Mouse (Mus musculus) forebrain, embryonic 12.5 days (tissue): Measurements from ENCODE around the gene Slc38a10. TPM values are rescaled to one million over a fixed set of nuclear protein-coding genes. Genes with fewer than 3 reads are reported as not detected.
A peak's percentile ranks its signal among the peaks of the same experiment; 100 is the strongest.

Experiments used
- ATAC-seq: fragments of 200-750 bp; cut with Nextera tagmentation; 2 replicates; pipeline ENCODE4 v1.8.0; 2017; ENCODE audit warnings: moderate TSS enrichment; ENCODE audit not compliant: low FRiP score
- H3K27ac ChIP-seq: fragments of 300-500 bp; sonication (generic); 2 replicates; pipeline ENCODE4 v1.5.1; 2016; ENCODE audit warnings: mild to moderate bottlenecking
- H3K27me3 ChIP-seq: fragments of 300-500 bp; sonication (generic); 2 replicates; pipeline ENCODE4 v1.6.1; 2016; ENCODE audit warnings: mild to moderate bottlenecking
- H3K36me3 ChIP-seq: fragments of 300-500 bp; sonication (generic); replicated peaks from 2 replicates; pipeline ENCODE4 v1.6.1; 2016; ENCODE audit warnings: mild to moderate bottlenecking
- H3K4me1 ChIP-seq: fragments of 300-500 bp; sonication (generic); 2 replicates; pipeline ENCODE4 v1.6.1; 2016
- H3K4me2 ChIP-seq: fragments of 300-500 bp; sonication (generic); 2 replicates; pipeline ENCODE4 v1.6.1; 2016; ENCODE audit warnings: mild to moderate bottlenecking, moderate library complexity
- H3K4me3 ChIP-seq: fragments of 300-500 bp; sonication (generic); replicated peaks from 2 replicates; pipeline ENCODE4 v1.5.1; 2016; ENCODE audit warnings: mild to moderate bottlenecking
- H3K9ac ChIP-seq: fragments of 300-500 bp; sonication (generic); 2 replicates; pipeline ENCODE4 v1.6.1; 2016; ENCODE audit warnings: mild to moderate bottlenecking
- H3K9me3 ChIP-seq: fragments of 300-500 bp; sonication (generic); 2 replicates; pipeline ENCODE4 v1.6.1; 2016
- WGBS: fragments of 180-500 bp; shearing (Covaris S2); methylation state at CpG from one replicate; pipeline ENCODE4 v1.1.7; 2016; 5-methylcytosine and 5-hydroxymethylcytosine counted together
- polyA plus RNA-seq: library from polyadenylated mRNA; unstranded; fragments of >200 nt; fragmentation: Nextera tagmentation; extraction: Ambion mirVana; gene quantifications from 2 replicates; pipeline ENCODE4 v1.2.1, GENCODE M21; 2016

Slc38a10 gene
- polyA plus RNA-seq, 1 experiment from 2014 or later, result 88.6 TPM

DNA sequence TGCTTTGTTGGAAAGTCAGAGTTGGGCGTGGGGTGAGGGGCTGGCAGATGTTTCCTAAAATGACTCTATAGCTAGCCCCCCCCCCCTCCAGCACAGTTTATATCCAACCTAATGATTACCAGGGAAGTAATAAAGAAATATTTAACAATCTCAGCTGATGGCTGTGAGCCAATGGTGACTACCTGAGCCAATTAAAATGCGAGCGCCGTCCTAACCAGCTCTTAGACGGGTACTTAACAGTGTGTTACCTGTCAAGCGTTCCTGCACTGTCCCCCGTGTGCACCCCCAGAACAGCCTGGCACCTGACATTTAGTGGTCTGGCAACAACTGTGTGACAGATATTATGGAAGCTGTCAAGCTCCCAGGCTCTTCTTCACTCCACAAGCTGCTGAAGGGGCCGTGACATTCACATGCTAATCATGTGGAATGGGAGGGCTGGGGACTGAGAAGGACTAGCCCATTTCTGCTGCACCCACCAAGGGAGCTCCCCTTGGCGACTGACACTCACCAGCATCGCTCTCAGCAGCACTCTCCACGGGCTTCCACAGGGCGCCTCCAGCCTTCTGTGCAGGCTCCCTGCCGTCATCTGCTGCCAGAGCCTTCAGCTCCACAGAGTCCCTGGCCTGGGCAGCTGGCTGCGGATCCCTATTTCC is 41.5 kb downstream of the Slc38a10 start:
- Histone ChIP-seq H3K9me3 (no peaks in the 10 kb centered on the region), H3K27ac (no peak overlapping the region), H3K9ac (no peak overlapping the region), H3K27me3 (no peaks in the 10 kb centered on the region), H3K4me2 (no peak overlapping the region), H3K36me3 (peaks cover 68% of the 10 kb centered on the region), H3K4me3 (no peak overlapping the region), H3K4me1 (no peaks in the 10 kb centered on the region)
- ATAC-seq, result no peak
- 67% methylated on average over 14 of the region's 14 CpGs for WGBS

DNA sequence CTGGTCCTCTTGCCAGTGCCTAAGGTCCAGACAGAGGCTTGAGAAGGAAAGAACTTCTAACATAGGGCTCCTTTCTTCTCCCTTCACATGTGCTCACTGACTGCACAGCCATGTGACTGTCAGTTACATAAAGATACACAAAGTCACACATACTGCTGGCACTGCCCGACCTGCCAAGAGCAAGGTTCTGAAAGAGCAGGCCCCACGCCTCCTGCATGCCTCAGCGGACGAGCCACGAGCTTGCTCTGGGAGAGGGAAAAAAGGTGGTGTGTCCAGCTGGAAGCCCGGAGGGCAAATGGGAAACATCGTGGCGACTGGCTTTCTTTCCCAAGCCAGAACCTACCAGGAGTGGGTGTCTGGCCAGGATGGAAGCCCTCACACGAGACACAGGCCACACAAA is 43.4 kb downstream of the Slc38a10 start:
- Histone ChIP-seq H3K36me3 (peaks cover 68% of the 10 kb centered on the region), H3K4me3 (no peak overlapping the region), H3K9ac (no peak overlapping the region), H3K27me3 (no peaks in the 10 kb centered on the region), H3K9me3 (no peaks in the 10 kb centered on the region), H3K27ac (no peak overlapping the region), H3K4me2 (no peak overlapping the region), H3K4me1 (no peaks in the 10 kb centered on the region)
- no peak for ATAC-seq
- WGBS, result 87% methylated on average over 9 of the region's 9 CpGs

DNA sequence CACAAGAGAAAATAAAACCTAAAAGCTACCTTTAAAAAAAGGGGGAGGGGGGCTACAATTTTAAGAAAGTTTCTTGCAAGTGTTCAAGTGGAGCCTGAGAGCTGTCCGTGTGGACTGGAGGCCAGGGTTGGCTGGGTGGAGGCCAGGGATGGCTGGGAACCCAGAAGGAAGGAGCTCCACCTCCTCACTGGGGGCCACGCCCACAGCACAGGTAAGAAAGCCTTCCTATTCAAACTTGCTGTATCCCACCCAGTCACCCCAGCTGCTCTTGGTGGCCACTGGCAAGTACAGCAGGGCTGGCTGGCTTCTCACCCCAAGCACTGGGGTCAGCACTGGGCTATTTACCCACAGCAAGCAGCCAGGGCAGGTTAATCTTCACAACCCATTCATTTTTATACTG is 44.1 kb downstream of the Slc38a10 start:
- no peak overlapping the region for H3K9ac ChIP-seq
- H3K4me3 ChIP-seq, result no peak overlapping the region
- no peaks in the 10 kb centered on the region for H3K9me3 ChIP-seq
- no peaks in the 10 kb centered on the region for H3K27me3 ChIP-seq
- H3K4me2 ChIP-seq, result no peak overlapping the region
- H3K4me1 ChIP-seq, result no peaks in the 10 kb centered on the region
- no peak for ATAC-seq
- H3K36me3 ChIP-seq, result peaks cover 64% of the 10 kb centered on the region
- 83% methylated on average over 2 of the region's 2 CpGs for WGBS
- no peak overlapping the region for H3K27ac ChIP-seq

DNA sequence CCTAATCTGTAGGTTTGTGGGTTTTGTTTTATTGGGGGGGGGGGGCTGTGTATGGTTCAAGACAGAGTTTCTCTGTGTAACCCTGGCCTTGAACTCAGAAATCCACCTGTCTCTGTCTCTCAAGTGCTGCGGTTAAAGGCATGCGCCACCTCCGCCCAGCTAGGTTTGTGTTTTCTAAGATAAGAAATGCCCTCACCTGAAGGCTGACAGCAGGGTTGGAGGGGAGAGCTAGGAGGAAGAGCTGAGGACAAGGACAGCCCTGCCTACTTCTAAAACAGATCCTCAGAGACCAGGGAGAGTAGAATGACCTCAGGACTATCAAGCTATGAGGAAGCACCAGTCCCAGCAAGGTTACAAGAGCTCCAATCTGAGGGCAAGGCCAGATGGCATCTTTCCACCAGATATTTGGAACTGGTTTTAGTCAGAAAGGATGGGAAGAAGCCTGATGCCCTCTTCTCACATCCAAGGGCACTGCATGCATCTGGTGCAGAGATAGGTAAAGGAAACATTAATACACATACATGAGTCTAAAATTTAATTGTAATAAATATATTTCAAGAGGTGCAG is 47.6 kb downstream of the Slc38a10 start:
- Histone ChIP-seq H3K4me1 (peaks cover 18% of the 10 kb centered on the region), H3K9ac (no peak overlapping the region), H3K27me3 (no peaks in the 10 kb centered on the region), H3K27ac (no peak overlapping the region), H3K4me2 (no peak overlapping the region), H3K4me3 (no peak overlapping the region), H3K9me3 (no peaks in the 10 kb centered on the region), H3K36me3 (peaks cover 55% of the 10 kb centered on the region)
- WGBS, result 94% methylated on average over 3 of the region's 3 CpGs
- no peak for ATAC-seq

DNA sequence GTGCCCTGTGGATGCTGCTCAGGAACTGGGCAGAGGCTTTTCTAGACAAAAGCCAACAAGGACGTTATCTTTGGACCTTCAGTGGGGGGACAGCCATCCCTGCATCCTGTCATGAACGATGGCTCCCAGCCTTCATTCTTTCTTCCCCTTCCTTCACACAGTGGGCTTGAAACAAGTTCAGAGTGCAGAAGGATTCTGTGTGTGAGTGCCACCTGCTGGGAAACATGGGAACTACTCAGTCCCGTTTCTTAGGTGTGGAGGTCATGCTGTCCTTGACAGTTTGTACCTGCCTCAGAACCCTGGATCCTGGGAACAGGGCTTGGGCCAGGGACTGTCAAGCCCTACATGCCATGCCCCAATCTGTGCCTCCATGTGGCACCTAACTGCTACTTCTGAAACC is 50.1 kb downstream of the Slc38a10 start:
- Histone ChIP-seq H3K4me2 (no peak overlapping the region), H3K36me3 (peaks cover 37% of the 10 kb centered on the region), H3K9ac (no peak overlapping the region), H3K9me3 (no peaks in the 10 kb centered on the region), H3K4me3 (no peak overlapping the region), H3K27ac (no peak overlapping the region), H3K27me3 (no peaks in the 10 kb centered on the region), H3K4me1 (peaks cover 29% of the 10 kb centered on the region)
- no peak for ATAC-seq
- WGBS, result 6% methylated on average over 3 of the region's 3 CpGs

DNA sequence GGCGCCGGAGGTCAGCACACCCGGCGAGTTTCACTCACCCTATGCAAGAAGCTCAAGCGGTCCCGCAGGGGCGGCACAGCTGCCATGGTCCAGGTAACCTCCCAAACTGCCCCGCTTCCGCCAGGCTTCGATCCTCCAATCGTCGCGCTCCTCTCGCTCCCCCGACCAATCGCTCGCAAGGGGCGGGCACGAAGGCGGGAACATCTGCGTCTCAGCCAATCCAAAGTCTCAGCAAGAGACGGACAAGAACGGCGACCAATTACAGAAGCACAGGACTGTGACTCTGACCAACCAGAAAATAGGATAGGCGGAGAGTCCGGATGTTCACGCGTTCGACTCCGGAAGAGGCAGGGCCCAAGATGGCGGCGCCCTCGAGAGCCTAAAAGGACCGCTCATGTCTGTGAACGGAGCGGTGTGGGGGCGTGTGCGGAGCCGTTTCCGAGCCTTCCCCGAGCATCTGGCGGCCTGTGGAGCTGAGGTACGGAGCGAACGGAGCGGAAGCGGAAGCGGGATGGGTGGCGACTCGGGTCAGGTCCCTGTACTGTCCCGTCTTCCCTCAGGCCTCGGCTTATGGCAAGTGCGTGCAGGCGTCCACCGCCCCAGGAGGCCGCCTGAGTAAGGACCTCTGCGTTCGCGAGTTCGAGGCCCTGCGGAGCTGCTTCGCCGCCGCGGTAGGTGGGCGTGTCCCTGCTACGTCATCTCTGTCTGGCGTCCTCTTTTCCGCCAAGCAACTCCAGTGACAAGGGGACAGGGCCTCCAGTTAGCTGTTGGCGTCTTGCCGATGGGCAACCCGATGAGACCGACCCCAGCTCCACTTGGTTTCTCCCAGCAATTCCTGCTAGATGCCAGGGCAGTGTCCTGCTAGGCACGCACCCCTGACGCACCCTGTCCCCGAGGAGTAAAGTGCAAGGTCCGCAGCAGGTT is 52.3 kb downstream of the Slc38a10 start, which contains the start of the genes Tepsin and Ndufaf8:
Gene Tepsin, minus strand, starts transcription at position 144 of the 924 bp plus-strand sequence.
Gene Ndufaf8, plus strand, starts transcription at position 341 of the 924 bp plus-strand sequence.
- ATAC-seq, result peak; percentile 99
- peak within 1 kb of the TSS; percentile 88 for H3K4me3 ChIP-seq
- no peaks in the 10 kb centered on the region for H3K27me3 ChIP-seq
- peaks cover 29% of the 10 kb centered on the region for H3K4me1 ChIP-seq
- H3K27ac ChIP-seq, result peak within 1 kb of the TSS; percentile 91
- H3K9me3 ChIP-seq, result no peaks in the 10 kb centered on the region
- WGBS, result under 1% methylated on average over 77 of the region's 77 CpGs
- H3K36me3 ChIP-seq, result peaks cover 37% of the 10 kb centered on the region
- peak within 1 kb of the TSS; percentile 95 for H3K4me2 ChIP-seq
- peak within 1 kb of the TSS; percentile 84 for H3K9ac ChIP-seq

DNA sequence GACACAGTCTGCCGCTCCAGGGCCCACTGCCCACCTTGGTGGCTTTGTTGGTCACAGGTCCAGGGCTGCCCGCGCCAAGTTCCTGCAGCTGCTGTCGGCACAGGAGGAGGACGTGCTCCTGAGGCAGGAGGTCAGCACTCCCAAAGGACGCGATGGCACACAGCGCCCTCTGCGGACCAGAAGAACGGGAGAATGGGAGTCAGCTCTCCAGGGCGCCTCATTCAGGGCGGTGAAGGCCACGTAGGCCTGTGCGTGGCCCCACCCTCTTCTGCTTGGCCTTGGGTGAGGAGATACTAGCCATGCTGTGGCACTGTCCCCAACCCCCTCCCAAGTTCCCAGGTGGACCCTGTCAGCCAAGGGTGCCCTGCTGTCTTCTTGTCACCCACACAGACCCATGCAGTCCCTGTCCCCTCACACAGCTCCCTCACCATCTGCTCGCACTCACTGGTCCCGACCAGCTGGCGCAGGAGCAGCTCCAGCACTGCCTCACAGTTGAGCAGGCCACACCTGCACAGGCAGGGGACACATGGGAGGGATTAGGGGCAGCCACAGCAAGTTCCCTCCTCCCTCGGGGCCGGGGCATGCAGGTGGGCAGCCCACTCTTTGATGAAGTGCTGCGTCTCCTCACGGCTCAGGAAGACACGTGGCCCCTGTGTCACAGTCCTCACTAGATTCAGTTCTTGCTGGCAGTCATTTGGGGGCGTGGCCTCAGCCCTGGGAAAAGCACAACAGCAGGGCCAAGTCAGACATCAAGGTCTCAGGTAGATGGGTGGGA is 58.1 kb downstream of the Slc38a10 start:
- H3K27ac ChIP-seq, result no peak overlapping the region
- no peaks in the 10 kb centered on the region for H3K27me3 ChIP-seq
- no peak overlapping the region for H3K4me2 ChIP-seq
- H3K9ac ChIP-seq, result no peak overlapping the region; the same call in 1 of the 2 replicates
- H3K4me1 ChIP-seq, result peaks cover 8% of the 10 kb centered on the region
- no peak for ATAC-seq
- H3K9me3 ChIP-seq, result no peaks in the 10 kb centered on the region
- 81% methylated on average over 23 of the region's 23 CpGs for WGBS
- no peak overlapping the region for H3K4me3 ChIP-seq
- H3K36me3 ChIP-seq, result peaks cover 62% of the 10 kb centered on the region

DNA sequence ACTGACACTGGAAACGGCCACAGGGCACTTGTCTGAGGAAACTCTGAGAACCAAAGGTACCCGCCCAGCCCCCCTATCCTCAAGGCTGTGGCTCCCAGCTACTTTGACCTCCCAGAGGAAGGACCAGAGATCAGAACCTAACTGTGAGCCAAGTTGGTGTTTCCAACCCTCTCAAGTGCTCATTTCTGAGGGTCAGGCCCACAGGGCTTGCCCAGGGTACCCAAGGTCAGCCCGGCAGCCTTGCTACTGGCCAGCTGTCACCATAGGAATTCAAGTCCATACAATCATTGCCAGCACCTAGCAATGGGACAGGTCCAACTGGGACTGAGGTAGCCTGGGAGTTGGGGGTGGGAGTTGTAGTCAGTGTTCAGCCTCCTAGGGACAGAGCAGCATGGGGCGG is 60.5 kb downstream of the Slc38a10 start:
- 88% methylated on average over 4 of the region's 4 CpGs for WGBS

DNA sequence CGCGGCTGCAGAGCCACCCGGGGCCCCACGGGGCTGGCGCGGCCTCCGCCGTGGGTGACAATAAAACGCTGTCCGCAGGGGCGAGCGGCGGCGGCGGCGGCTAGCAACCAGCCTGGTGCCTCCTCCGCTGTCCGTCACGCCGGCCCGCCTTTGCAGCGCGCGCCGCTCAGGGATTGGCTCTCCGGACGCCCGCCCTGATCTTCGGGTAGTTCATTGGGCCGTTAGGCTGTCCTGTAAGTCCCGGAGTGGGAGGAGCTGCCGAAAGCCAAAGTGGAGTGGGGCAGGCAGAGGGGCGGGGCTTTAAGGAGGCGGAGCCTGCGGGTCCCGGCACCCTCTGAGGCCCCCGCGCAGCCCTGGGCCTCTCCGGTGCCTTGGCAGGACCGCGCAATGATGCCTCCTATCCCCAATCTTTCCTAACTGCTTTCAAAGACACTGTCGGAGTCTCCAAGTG is 64.4 kb downstream of the Slc38a10 start, which contains the start of gene Cep131:
Gene Cep131, minus strand, starts transcription at position 126 of the 451 bp plus-strand sequence.
- H3K27me3 ChIP-seq, result no peaks in the 10 kb centered on the region
- H3K4me3 ChIP-seq, result peak within 1 kb of the TSS; percentile 98
- peak within 1 kb of the TSS; percentile 94 for H3K9ac ChIP-seq
- peaks cover 19% of the 10 kb centered on the region for H3K4me1 ChIP-seq
- ATAC-seq, result peak; percentile 99
- under 1% methylated on average over 42 of the region's 42 CpGs for WGBS
- peak within 1 kb of the TSS; percentile 94 for H3K4me2 ChIP-seq
- peak within 1 kb of the TSS; percentile 89 for H3K27ac ChIP-seq
- peaks cover 39% of the 10 kb centered on the region for H3K36me3 ChIP-seq
- no peaks in the 10 kb centered on the region for H3K9me3 ChIP-seq

More for the DNA sequence above, 60.5 kb downstream of the Slc38a10 start:
- Histone ChIP-seq H3K4me3 (no peak overlapping the region), H3K27me3 (no peaks in the 10 kb centered on the region), H3K9me3 (no peaks in the 10 kb centered on the region), H3K36me3 (peaks cover 55% of the 10 kb centered on the region), H3K4me2 (no peak overlapping the region), H3K27ac (no peak overlapping the region), H3K4me1 (peaks cover 11% of the 10 kb centered on the region), H3K9ac (no peak overlapping the region)
- no peak for ATAC-seq

DNA sequence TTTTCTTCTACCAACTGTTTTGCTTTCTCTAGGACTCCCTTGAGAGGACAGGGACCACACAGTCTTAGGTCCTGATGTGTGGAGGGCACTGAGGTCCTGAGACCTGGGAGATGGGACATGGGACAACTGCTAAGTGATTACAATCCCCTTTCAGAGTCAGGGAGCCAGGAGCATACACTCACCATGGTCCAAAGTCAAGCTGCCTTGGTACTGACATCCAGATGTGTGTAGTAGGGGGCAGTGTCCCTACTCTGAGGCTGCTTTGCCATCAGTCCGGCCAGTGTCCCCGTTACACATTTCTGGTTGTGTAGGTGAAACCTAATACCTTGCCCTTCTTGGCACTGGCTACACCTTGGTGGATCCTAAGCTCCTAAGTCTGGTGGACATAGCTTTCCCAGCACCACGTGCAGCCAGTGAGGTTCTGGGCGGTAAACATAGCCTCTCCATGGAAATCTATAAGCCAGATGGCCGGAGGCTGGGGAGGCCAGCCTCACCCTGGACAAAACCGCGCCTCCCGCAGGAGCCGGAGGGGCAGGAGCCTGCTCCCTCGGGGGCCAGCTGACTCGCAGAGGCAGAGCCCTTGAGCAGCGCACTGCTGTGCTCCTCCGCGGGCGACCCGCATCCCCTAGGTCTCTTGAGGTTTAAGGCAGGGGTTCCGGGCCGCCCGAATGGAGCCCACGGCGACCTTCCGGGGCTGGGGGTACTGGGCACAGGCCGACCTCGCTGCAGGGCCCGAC is 65.1 kb downstream of the Slc38a10 start:
- under 1% methylated on average over 25 of the region's 25 CpGs for WGBS
- peak; percentile 33 for ATAC-seq

DNA sequence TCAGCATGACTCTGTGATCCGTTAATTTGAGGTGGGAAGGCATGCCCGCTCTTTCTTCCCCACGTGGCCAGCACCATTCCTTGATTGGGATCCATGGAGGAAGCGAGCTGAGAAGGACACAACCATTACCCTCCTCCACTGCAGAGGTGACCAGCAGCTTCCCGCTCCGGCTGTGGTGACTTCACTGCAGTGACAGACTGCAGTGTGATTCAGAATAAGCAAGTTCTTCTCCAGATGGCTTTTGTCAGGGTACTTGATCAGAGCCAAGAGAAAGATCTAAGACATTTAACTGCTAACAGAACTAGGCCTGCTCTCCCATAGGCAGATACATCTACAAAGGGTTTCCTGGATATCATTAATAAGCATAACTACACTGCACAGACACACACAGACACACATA is 70.9 kb downstream of the Slc38a10 start:
- H3K36me3 ChIP-seq, result peaks cover 86% of the 10 kb centered on the region
- no peaks in the 10 kb centered on the region for H3K9me3 ChIP-seq
- H3K4me1 ChIP-seq, result peaks cover 4% of the 10 kb centered on the region
- no peak for ATAC-seq
- H3K27ac ChIP-seq, result no peak overlapping the region
- WGBS, result 89% methylated on average over 6 of the region's 6 CpGs
- H3K27me3 ChIP-seq, result no peaks in the 10 kb centered on the region
- H3K4me3 ChIP-seq, result no peak overlapping the region
- H3K9ac ChIP-seq, result no peak overlapping the region
- H3K4me2 ChIP-seq, result no peak overlapping the region

More for the DNA sequence above, 65.1 kb downstream of the Slc38a10 start:
- Histone ChIP-seq H3K36me3 (peaks cover 38% of the 10 kb centered on the region), H3K27ac (peak overlapping the region; percentile 89), H3K4me1 (peaks cover 19% of the 10 kb centered on the region), H3K4me3 (peak overlapping the region; percentile 98), H3K4me2 (peak overlapping the region; percentile 94), H3K9me3 (no peaks in the 10 kb centered on the region), H3K9ac (peak overlapping the region; percentile 94), H3K27me3 (no peaks in the 10 kb centered on the region)
